Mouse (Mus musculus): ENCODE results near the gene Serpina10.

GRCm38 (mm10) chr12:103656848-103657626, 25.8 kb upstream of the Serpina10 start, which contains the start of gene Serpina6:
- no peak for TF ChIP-seq CTCF (IDR thresholded peaks at IDR 0.05; ENCODE audit: borderline replicate concordance, extremely low read depth, insufficient read depth, insufficient read length)
- no peak for TF ChIP-seq POLR2A (IDR thresholded peaks at IDR 0.05; ENCODE audit: borderline replicate concordance, extremely low read depth, insufficient read depth, insufficient read length, poor library complexity, severe bottlenecking)

Measured in brain, embryonic 14.5 days (tissue).